Mouse (Mus musculus): ENCODE data around the gene Rmdn2. TPM values are rescaled to one million over a fixed set of nuclear protein-coding genes. Genes with fewer than 3 reads are reported as not detected.
A peak's percentile ranks its signal among the peaks of the same experiment; 100 is the strongest.

Rmdn2 gene
- polyA plus RNA-seq (2016; fragmentation: Nextera tagmentation; extraction: Ambion mirVana), result 3.8 and 5.0 TPM in 2 replicates

DNA sequence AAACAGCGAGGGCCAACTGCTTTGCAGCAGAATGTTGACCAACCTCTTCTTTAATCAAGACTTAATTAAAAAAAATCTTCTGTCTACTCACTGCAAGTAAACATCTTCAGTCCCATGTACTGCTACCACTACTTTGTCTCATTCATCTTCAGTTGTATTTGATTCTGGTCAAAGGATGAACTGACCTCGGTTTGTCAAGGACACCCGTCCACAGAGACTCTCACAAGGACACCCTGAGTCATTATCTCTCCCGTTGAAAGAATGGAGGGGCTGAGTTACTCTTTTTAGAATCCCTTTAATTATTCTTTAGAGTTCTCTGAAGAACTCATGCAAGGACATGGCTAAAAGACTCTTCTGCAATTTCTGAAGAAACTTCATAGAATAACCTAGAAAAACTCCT lies at the start of gene Rmdn2:
Gene Rmdn2, plus strand, starts transcription at position 319 of the 400 bp plus-strand sequence.
- Histone ChIP-seq H3K27me3 (ENCODE audit: low read depth, poor library complexity, severe bottlenecking) (no peaks in the 10 kb centered on the region), H3K4me1 (peaks cover 17% of the 10 kb centered on the region), H3K9me3 (replicated peaks) (no peaks in the 10 kb centered on the region), H3K36me3 (no peaks in the 10 kb centered on the region), H3K27ac (replicated peaks) (no peak within 1 kb of the TSS), H3K4me3 (no peak within 1 kb of the TSS)
- WGBS, result 82% methylated on average over 4 of the region's 4 CpGs
- DNase-seq (ENCODE audit: low spot score), result no peak

DNA sequence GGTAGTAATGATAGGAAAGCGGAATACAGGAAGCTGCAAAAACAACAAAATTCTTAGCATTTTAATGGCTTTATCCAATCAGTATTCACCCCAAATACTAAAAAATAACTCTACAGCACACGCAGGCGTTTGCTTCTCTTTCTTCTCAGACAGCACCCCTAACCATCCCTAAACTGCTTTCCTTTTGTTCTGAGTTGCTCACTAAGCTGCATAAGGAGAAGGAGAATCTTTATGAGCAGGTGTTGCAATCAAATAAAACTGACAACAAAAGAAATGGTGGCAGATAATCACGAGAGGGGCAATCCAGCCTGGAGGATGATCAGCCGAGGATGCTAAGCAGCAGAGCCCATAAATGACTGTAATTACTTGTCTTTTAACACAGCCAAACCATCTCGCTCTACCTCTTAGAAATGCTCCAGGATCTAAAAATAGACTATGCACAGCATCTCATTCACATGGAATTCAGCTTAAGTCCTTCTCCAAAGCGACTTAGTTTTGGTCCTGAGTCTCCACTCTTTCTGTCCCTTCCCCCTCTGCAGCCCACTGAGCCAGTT lies 48.5 kb upstream of the Rmdn2 start:
- Histone ChIP-seq H3K4me3 (no peak overlapping the region), H3K36me3 (no peaks in the 10 kb centered on the region), H3K9me3 (replicated peaks) (peaks cover 10% of the 10 kb centered on the region; the same call in 1 of the 2 replicates), H3K27me3 (ENCODE audit: low read depth, poor library complexity, severe bottlenecking) (no peaks in the 10 kb centered on the region), H3K27ac (replicated peaks) (no peak overlapping the region), H3K4me1 (peaks cover 17% of the 10 kb centered on the region)
- WGBS, result 70% methylated on average over 7 of the region's 7 CpGs
- no peak for DNase-seq (ENCODE audit: low spot score)

DNA sequence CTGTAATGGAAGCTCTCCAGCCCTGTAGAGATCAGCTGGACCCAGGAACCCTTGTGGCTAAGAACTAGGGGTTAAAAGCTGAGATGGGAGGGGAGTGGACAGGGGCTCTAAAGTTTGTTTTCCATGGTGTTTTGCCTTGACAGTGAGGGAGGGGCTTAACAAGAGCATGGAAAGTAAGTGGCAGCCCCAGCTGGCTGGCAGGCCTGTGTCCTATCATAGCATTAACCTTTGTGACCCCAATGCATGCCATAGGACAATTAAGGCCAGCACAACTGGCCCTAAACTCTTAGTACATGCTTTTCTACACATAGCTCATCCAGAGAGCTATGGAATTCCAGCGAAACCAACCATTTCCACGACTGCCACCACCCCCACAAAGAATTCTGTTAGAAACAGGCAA lies 47.9 kb upstream of the Rmdn2 start:
- 66% methylated on average over 2 of the region's 2 CpGs for WGBS
- H3K4me3 ChIP-seq, result no peak overlapping the region
- no peak overlapping the region for H3K27ac ChIP-seq (replicated peaks)

DNA sequence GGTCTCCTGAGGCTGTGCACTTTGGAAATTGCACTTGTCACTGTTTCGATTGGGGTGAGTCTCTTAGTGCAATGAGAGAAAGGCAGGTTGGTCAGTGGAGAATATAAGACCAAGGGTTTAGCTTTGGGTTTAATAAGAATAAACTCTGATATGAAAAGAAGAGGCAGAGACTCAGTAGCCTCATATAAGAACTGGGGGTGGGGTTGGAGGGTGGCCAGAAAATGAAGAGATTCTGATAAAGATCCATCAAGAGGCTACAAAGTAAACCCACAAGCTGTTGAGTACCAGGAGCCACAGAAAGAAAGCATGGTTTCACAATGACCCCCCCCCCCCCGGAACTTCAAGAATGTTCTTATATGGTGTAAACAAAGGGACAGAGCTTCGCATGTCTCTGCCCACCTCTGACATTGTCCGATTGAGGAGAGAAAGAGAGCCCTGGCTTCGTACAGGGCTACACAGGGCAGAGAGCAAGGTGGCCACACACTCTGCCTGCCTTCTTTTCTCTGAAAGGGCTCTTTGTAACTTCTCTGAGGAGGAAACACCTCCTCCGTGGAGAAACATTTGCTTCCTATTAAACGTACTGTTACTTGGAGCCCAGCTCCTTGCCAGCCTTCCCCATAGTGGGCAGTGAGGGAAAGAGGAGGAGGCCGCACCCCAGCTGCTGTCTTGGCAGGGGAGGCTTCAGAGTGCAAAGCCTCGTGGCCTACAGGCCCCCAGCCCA lies 46.3 kb upstream of the Rmdn2 start:
- WGBS, result 57% methylated on average over 9 of the region's 9 CpGs
- no peaks in the 10 kb centered on the region for H3K27me3 ChIP-seq (ENCODE audit: low read depth, poor library complexity, severe bottlenecking)
- H3K4me3 ChIP-seq, result no peak overlapping the region
- no peaks in the 10 kb centered on the region for H3K36me3 ChIP-seq
- peaks cover 2% of the 10 kb centered on the region; the same call in 1 of the 2 replicates for H3K9me3 ChIP-seq (replicated peaks)
- H3K27ac ChIP-seq (replicated peaks), result peak overlapping the region; percentile 35; the same call in 1 of the 2 replicates
- H3K4me1 ChIP-seq, result peaks cover 17% of the 10 kb centered on the region
- no peak for DNase-seq (ENCODE audit: low spot score)

More for the DNA sequence above, 47.9 kb upstream of the Rmdn2 start:
- Histone ChIP-seq H3K27me3 (ENCODE audit: low read depth, poor library complexity, severe bottlenecking) (no peaks in the 10 kb centered on the region), H3K4me1 (peaks cover 17% of the 10 kb centered on the region), H3K36me3 (no peaks in the 10 kb centered on the region), H3K9me3 (replicated peaks) (peaks cover 10% of the 10 kb centered on the region; the same call in 1 of the 2 replicates)
- no peak for DNase-seq (ENCODE audit: low spot score)

DNA sequence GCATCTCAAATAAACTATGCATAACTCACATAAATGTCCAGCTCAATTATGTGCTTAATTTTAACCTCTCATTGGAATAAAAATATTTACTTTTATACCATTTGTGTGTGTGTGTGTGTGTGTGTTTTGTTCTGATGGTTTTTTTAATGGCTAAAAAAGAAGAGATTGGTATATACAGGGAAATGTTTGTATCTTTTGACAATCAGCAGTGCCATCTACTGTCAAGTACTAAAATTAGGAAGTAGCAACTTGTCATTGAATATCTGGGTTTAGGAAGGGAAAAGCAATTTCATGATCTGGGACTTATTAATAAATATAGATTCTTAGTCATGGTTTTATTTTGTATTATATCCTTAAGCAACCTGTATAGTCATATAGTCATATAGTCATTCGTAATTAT lies 43.3 kb upstream of the Rmdn2 start:
- no peaks in the 10 kb centered on the region for H3K27me3 ChIP-seq (ENCODE audit: low read depth, poor library complexity, severe bottlenecking)
- DNase-seq (ENCODE audit: low spot score), result no peak
- H3K27ac ChIP-seq (replicated peaks), result no peak overlapping the region
- H3K4me1 ChIP-seq, result peaks cover 13% of the 10 kb centered on the region
- no peaks in the 10 kb centered on the region for H3K9me3 ChIP-seq (replicated peaks)
- no peak overlapping the region for H3K4me3 ChIP-seq
- no peaks in the 10 kb centered on the region for H3K36me3 ChIP-seq
- WGBS, result 86% methylated on average over 1 of the region's 1 CpGs

DNA sequence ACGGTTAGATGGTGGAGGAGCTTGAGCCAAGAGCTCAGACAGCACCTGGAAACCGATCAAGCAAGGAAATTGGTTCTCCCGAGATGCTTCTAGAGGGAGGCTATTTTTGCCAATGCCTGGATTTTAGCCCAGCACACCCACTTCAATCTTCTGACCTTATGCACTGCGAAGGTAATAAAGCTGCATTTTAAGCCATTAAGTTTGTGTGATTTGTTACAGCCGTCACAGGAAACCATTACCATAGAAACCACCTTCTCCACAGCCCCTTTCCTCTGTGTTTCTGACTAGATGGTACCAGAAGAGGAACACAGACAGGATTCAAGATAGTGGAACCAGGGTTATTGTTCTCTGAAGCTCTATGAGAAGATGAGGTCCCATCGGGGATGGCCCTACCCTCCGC lies 33.3 kb upstream of the Rmdn2 start:
- no peak overlapping the region for H3K4me3 ChIP-seq
- H3K27me3 ChIP-seq (ENCODE audit: low read depth, poor library complexity, severe bottlenecking), result no peaks in the 10 kb centered on the region
- H3K4me1 ChIP-seq, result no peaks in the 10 kb centered on the region
- no peaks in the 10 kb centered on the region for H3K9me3 ChIP-seq (replicated peaks)
- 90% methylated on average over 7 of the region's 7 CpGs for WGBS
- H3K27ac ChIP-seq (replicated peaks), result no peak overlapping the region
- DNase-seq (ENCODE audit: low spot score), result no peak
- no peaks in the 10 kb centered on the region for H3K36me3 ChIP-seq

DNA sequence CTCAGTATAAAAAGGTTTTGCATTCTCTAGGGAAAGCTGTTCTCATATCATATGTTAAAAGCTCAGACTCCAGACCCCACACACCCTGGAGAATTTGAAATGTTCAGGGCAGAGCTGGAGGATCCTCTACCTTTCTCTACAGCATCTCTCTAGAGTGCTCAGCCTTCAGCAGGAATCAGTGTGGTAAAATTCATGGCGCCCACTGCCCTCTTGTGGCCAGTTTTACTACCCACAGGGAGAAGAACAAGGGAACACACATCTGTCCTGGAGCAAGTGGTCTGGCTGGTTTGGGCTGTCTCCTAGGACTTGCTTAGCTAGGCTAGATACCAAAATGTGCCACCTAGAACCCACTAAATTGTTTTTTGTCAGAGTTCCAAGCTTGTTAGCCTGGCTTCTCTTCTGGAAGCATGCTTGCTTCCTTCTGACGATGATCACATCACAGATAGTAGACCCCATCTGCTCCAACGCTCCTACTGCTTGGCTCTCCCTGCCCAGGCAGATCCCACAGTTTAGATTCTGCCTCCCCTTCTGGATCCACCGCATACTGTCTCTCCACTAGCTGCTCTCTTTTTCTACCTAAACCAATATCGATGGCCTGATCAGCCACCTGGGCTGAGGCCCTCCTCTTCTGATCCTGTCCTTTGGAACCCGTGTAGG lies 31.3 kb upstream of the Rmdn2 start:
- Histone ChIP-seq H3K27me3 (ENCODE audit: low read depth, poor library complexity, severe bottlenecking) (no peaks in the 10 kb centered on the region), H3K27ac (replicated peaks) (no peak overlapping the region), H3K4me3 (no peak overlapping the region), H3K4me1 (no peaks in the 10 kb centered on the region), H3K36me3 (no peaks in the 10 kb centered on the region), H3K9me3 (replicated peaks) (no peaks in the 10 kb centered on the region)
- DNase-seq (ENCODE audit: low spot score), result peak; percentile 74
- 71% methylated on average over 6 of the region's 6 CpGs for WGBS

DNA sequence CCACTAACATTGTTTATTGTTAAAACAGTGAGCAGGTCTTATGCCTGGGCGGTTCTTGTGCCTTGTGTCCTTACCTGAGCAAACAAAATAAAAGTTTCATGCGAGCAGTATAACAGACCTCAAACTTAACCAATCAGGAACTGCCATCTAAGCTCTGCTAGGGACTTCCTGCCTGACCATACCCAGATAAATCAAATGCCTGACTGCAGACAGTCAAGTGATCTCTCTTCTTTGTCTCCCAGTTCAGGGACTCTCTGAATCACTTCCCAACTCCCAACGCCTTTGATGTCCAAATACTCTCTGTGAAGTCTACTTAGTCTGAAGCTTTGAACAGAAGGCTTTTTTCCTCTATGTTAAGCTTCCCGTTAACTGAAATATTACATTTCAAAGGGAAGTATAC lies 28.2 kb upstream of the Rmdn2 start:
- Histone ChIP-seq H3K4me3 (no peak overlapping the region), H3K36me3 (no peaks in the 10 kb centered on the region), H3K27ac (replicated peaks) (no peak overlapping the region), H3K27me3 (ENCODE audit: low read depth, poor library complexity, severe bottlenecking) (no peaks in the 10 kb centered on the region), H3K4me1 (no peaks in the 10 kb centered on the region), H3K9me3 (replicated peaks) (no peaks in the 10 kb centered on the region)
- WGBS, result 70% methylated on average over 4 of the region's 4 CpGs
- DNase-seq (ENCODE audit: low spot score), result no peak

DNA sequence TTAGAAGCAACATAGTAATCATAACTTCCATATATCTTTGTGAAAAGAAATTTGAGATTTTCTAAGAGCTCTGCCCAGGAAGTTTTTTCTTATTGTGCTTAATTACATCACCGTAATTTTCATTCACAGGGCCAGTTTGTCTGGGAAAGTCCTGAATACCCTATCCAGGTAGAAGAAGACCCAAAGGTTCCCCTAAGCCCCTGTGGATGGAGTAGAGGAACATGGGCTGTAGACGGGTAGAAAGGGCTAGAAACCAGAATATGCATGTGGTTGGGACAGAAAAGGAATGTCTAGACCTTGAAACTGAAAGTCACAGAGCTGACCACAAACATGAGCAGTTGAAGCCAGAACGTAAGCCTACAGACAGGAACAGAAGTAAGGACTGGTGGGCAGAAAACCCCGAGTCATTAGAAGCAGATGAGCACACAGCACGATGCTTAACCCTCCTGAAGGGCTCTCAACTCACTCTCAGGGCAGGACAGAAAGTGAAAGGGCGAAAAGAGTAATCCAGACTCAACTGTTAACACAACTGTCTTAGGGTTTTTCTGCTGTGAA lies 27.3 kb upstream of the Rmdn2 start:
- Histone ChIP-seq H3K36me3 (no peaks in the 10 kb centered on the region), H3K27ac (replicated peaks) (no peak overlapping the region), H3K4me1 (no peaks in the 10 kb centered on the region), H3K9me3 (replicated peaks) (no peaks in the 10 kb centered on the region), H3K4me3 (no peak overlapping the region), H3K27me3 (ENCODE audit: low read depth, poor library complexity, severe bottlenecking) (no peaks in the 10 kb centered on the region)
- DNase-seq (ENCODE audit: low spot score), result no peak
- 81% methylated on average over 6 of the region's 6 CpGs for WGBS

DNA sequence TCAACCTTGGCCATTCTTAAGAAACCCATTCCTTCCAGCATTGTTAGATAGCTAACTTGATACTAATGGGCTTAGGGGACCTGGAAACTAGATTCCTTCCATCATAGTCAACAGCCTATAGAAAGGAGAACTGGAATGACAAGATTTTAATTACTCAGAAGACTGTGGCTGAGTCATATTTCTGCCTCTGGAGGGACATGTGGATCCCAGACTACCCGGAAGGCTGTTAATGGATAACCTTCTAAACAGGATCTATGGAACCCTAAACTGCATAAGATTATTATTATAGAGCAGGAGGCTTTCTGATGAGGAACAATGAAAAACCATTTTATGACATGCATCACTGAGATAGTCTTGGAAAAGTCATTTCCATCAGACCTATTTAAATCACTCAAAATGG lies 21.8 kb upstream of the Rmdn2 start:
- no peaks in the 10 kb centered on the region for H3K36me3 ChIP-seq
- H3K4me3 ChIP-seq, result no peak overlapping the region
- H3K27me3 ChIP-seq (ENCODE audit: low read depth, poor library complexity, severe bottlenecking), result no peaks in the 10 kb centered on the region
- DNase-seq (ENCODE audit: low spot score), result no peak
- H3K4me1 ChIP-seq, result no peaks in the 10 kb centered on the region
- WGBS, result 89% methylated on average over 1 of the region's 1 CpGs
- H3K27ac ChIP-seq (replicated peaks), result no peak overlapping the region
- no peaks in the 10 kb centered on the region for H3K9me3 ChIP-seq (replicated peaks)

DNA sequence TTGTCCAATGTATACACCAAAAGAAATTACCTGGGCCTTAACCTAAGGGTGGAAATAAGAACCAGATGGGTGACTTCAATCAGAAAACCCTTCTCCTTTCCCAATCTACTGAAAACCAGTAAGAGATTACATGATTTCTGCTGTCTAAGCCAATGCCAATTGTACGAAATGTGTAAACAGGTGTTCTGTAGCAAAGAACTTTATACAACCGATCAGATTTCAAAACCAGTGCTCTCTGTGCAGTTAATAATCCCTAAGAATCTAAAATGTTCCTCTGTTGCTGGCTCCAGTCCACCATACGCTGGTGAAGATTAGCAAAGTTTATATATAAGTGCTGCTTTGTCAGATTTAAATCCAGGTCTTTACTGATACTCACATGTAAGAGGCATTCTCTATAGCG lies 15.7 kb upstream of the Rmdn2 start:
- H3K9me3 ChIP-seq (replicated peaks), result no peaks in the 10 kb centered on the region
- 92% methylated on average over 4 of the region's 4 CpGs for WGBS
- no peak for DNase-seq (ENCODE audit: low spot score)
- no peaks in the 10 kb centered on the region for H3K27me3 ChIP-seq (ENCODE audit: low read depth, poor library complexity, severe bottlenecking)
- no peak overlapping the region for H3K27ac ChIP-seq (replicated peaks)
- H3K4me3 ChIP-seq, result no peak overlapping the region
- H3K36me3 ChIP-seq, result no peaks in the 10 kb centered on the region
- peaks cover 9% of the 10 kb centered on the region; the same call in 1 of the 2 replicates for H3K4me1 ChIP-seq

DNA sequence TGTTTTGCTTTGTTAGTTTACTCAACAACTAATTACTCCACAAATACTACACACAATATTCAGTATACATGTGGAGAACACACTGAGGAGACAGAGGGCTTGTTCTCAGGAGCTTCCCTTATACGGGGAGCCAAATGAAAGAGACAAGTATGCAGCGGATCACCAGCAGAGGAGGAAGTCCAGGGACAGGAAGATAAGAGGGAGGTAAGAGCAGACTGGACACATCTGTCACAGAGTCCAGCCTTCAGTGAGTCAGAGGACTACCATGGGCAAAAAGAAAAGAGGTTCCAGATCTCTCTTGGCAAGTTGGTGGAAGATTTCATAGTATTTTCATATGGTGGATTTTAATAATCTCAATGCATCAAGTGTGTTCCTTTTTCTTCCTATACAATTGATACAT lies 13.5 kb upstream of the Rmdn2 start:
- 72% methylated on average over 2 of the region's 2 CpGs for WGBS
- no peak for DNase-seq (ENCODE audit: low spot score)

More for the DNA sequence above, 13.5 kb upstream of the Rmdn2 start:
- no peaks in the 10 kb centered on the region for H3K9me3 ChIP-seq (replicated peaks)
- H3K4me1 ChIP-seq, result peaks cover 15% of the 10 kb centered on the region; the same call in 1 of the 2 replicates
- no peak overlapping the region for H3K27ac ChIP-seq (replicated peaks)
- no peak overlapping the region for H3K4me3 ChIP-seq
- H3K27me3 ChIP-seq (ENCODE audit: low read depth, poor library complexity, severe bottlenecking), result no peaks in the 10 kb centered on the region
- no peaks in the 10 kb centered on the region for H3K36me3 ChIP-seq
